Mouse (Mus musculus): Measurements from ENCODE around the gene Mmp28. TPM values are rescaled to one million over a fixed set of nuclear protein-coding genes. Genes with fewer than 3 reads are reported as not detected.

Gene Mmp28
- polyA plus RNA-seq, 1 experiment from 2014 or later: 2.1 TPM

DNA sequence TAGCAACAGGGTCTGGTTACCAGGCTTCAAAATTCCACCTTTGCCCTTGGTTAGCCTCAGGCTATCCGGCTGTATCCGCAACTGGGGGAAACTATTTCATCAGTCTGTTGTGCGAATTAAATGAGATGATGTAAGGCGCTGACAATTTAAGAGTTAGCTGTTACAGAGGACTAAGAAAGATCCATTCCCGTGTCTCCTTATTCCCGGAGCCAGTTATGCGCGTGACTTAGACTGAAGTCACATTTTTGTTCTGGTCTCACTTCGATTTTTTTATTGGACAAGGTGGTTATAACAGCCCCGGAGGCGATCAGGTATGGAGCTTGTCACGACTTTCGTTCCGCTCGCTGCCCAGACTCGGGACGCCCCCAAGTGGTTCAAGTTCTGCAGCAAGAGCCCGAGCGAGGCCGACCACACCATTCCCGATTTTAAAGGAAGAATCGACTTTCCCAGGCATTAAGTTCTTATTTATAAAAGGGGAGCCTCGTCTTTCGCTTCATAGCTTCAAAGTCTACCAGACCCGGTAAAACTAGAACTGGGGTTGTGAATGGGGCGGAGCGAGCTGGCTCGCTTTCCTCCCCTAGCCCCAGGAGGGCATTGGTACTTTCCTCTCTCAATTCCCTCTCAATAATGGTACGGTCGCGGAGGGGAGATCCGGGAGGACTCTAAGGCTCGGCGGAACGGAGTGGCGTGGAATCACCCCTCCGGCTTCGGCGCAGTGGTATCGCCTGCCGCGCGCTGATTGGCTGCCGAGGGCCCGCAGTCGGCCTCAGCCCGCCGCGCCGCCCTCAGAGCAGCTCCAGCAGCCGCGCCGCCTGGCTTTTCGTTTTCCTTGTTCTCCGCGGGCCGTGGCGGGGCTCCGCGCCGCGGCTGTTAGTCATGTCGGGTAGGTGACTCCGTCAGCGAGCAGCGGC is 9.7 kb upstream of the Mmp28 start, which contains the start of gene Taf15:
TSS of gene Taf15 (plus strand) at position 763 of the 911 bp plus-strand sequence.
- Histone ChIP-seq H3K9me3 (ENCODE audit: low read depth, low read length) (no peaks in the 10 kb centered on the region), H3K4me1 (ENCODE audit: insufficient read depth) (0 out of 2 replicates have a peak, but pooled peaks cover 5% of the 10 kb centered on the region), H3K9ac (peak within 1 kb of the TSS; percentile 87), H3K4me3 (ENCODE audit: low read depth, low read length) (peak within 1 kb of the TSS; percentile 96), H3K27me3 (ENCODE audit: insufficient read depth, low read length) (no peaks in the 10 kb centered on the region), H3K36me3 (ENCODE audit: insufficient read depth) (peaks cover 14% of the 10 kb centered on the region), H3K27ac (ENCODE audit: low read depth) (peak within 1 kb of the TSS; percentile 91), H3K4me2 (peak within 1 kb of the TSS; percentile 94)
- peak; percentile 99 for DNase-seq
- WGBS: under 1% methylated on average over 66 of the region's 66 CpGs
- ATAC-seq (ENCODE audit: insufficient read depth): peak; percentile 98
- peak; percentile 69 for TF ChIP-seq CTCF (IDR thresholded peaks at IDR 0.05; ENCODE audit: low read depth)

DNA sequence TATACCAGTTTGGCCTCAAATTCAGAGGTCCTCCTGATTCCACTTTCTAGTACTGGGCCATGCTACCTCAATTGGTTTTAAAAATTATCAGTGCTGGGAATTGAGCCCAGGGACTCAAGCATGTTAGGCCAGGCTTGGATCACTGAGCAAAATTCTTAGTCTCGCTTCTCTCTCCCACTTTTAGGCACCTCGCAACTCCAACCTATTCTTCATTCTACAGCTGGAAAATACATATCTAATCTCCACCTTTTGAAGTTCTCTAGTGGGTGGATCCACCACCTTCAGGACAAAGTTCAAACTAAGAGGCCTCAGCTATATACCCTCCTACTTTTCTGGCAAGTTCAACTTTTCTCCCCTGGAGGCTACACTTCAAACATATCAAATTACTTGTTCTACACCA is 8.9 kb upstream of the Mmp28 start:
- Histone ChIP-seq H3K4me2 (peak overlapping the region; percentile 94), H3K4me3 (ENCODE audit: low read depth, low read length) (peak overlapping the region; percentile 96; the same call in 1 of the 2 replicates)
- 58% methylated on average over 2 of the region's 2 CpGs for whole genome bisulfite sequencing

GRCm38 (mm10) chr11:83468765-83469164 is 5.9 kb upstream of the Mmp28 start:
- H3K4me1 ChIP-seq (ENCODE audit: insufficient read depth): 0 out of 2 replicates have a peak, but pooled peaks cover 3% of the 10 kb centered on the region
- no peak overlapping the region for H3K4me2 ChIP-seq
- peaks cover 12% of the 10 kb centered on the region for H3K27me3 ChIP-seq (ENCODE audit: insufficient read depth, low read length)
- 85% methylated on average over 3 of the region's 3 CpGs for WGBS
- H3K9ac ChIP-seq: no peak overlapping the region
- TF ChIP-seq CTCF (IDR thresholded peaks at IDR 0.05; ENCODE audit: low read depth): no peak
- ATAC-seq (ENCODE audit: insufficient read depth) (no peak), DNase-seq (no peak)
- no peaks in the 10 kb centered on the region for H3K9me3 ChIP-seq (ENCODE audit: low read depth, low read length)
- no peaks in the 10 kb centered on the region for H3K36me3 ChIP-seq (ENCODE audit: insufficient read depth)
- H3K4me3 ChIP-seq (ENCODE audit: low read depth, low read length): no peak overlapping the region
- H3K27ac ChIP-seq (ENCODE audit: low read depth): no peak overlapping the region

More for the DNA sequence above, 8.9 kb upstream of the Mmp28 start:
- no peaks in the 10 kb centered on the region for H3K27me3 ChIP-seq (ENCODE audit: insufficient read depth, low read length)
- peaks cover 10% of the 10 kb centered on the region for H3K36me3 ChIP-seq (ENCODE audit: insufficient read depth)
- 0 out of 2 replicates have a peak, but pooled peaks cover 8% of the 10 kb centered on the region for H3K4me1 ChIP-seq (ENCODE audit: insufficient read depth)
- no peaks in the 10 kb centered on the region for H3K9me3 ChIP-seq (ENCODE audit: low read depth, low read length)
- no peak for TF ChIP-seq CTCF (IDR thresholded peaks at IDR 0.05; ENCODE audit: low read depth)
- no peak for DNase-seq
- H3K9ac ChIP-seq: peak overlapping the region; percentile 87
- no peak overlapping the region for H3K27ac ChIP-seq (ENCODE audit: low read depth)
- ATAC-seq (ENCODE audit: insufficient read depth): no peak

DNA sequence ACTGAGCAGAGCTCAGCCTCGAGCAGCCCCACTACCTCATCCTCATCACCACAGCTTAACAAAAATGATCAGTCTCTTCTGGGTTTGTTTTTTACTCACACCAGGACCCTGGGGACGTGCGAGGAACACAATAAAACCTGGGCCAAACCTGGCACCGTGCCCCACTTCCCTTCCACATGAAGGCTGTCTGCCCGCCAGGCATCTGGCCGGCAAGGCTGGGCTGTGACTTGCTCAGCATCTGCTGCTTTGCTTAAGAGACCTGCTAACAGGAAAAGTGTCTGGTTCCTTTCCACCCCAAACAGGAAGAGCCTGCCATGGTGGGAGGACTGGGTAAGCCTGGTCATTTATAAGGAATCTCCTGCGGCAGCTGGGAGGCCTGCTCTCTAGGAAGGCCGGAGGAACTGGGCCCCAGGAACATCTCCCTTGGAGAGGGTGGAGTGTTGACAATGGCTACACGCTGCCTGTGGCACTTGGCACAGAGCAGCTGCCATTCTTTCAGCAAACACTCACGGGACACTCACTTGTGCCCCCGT is 4.3 kb upstream of the Mmp28 start:
- Histone ChIP-seq H3K4me1 (ENCODE audit: insufficient read depth) (0 out of 2 replicates have a peak, but pooled peaks cover 3% of the 10 kb centered on the region), H3K9ac (no peak overlapping the region), H3K36me3 (ENCODE audit: insufficient read depth) (no peaks in the 10 kb centered on the region), H3K27me3 (ENCODE audit: insufficient read depth, low read length) (peaks cover 25% of the 10 kb centered on the region), H3K9me3 (ENCODE audit: low read depth, low read length) (no peaks in the 10 kb centered on the region), H3K4me2 (no peak overlapping the region), H3K27ac (ENCODE audit: low read depth) (0 out of 2 replicates have a peak overlapping the region, but pooled peaks have one; percentile 5), H3K4me3 (ENCODE audit: low read depth, low read length) (no peak overlapping the region)
- 38% methylated on average over 11 of the region's 11 CpGs for WGBS
- ATAC-seq (ENCODE audit: insufficient read depth): peak; percentile 50
- DNase-seq: peak; percentile 79
- TF ChIP-seq CTCF (IDR thresholded peaks at IDR 0.05; ENCODE audit: low read depth): no peak

- H3K4me2 ChIP-seq: no peak overlapping the region
- H3K9me3 ChIP-seq (ENCODE audit: low read depth, low read length): no peaks in the 10 kb centered on the region
- WGBS: 23% methylated on average over 2 of the region's 2 CpGs
- H3K9ac ChIP-seq: no peak overlapping the region
- H3K27me3 ChIP-seq (ENCODE audit: insufficient read depth, low read length): peaks cover 33% of the 10 kb centered on the region
- H3K4me3 ChIP-seq (ENCODE audit: low read depth, low read length): no peak overlapping the region
- ATAC-seq (ENCODE audit: insufficient read depth) (no peak), DNase-seq (peak; percentile 34)
- H3K27ac ChIP-seq (ENCODE audit: low read depth): peak overlapping the region; percentile 44; the same call in 1 of the 2 replicates
- no peaks in the 10 kb centered on the region for H3K36me3 ChIP-seq (ENCODE audit: insufficient read depth)
- TF ChIP-seq CTCF (IDR thresholded peaks at IDR 0.05; ENCODE audit: low read depth): no peak
- H3K4me1 ChIP-seq (ENCODE audit: insufficient read depth): 0 out of 2 replicates have a peak, but pooled peaks cover 3% of the 10 kb centered on the region
Measured at GRCm38 (mm10) chr11:83465976-83466375, 3.1 kb upstream of the Mmp28 start.

DNA sequence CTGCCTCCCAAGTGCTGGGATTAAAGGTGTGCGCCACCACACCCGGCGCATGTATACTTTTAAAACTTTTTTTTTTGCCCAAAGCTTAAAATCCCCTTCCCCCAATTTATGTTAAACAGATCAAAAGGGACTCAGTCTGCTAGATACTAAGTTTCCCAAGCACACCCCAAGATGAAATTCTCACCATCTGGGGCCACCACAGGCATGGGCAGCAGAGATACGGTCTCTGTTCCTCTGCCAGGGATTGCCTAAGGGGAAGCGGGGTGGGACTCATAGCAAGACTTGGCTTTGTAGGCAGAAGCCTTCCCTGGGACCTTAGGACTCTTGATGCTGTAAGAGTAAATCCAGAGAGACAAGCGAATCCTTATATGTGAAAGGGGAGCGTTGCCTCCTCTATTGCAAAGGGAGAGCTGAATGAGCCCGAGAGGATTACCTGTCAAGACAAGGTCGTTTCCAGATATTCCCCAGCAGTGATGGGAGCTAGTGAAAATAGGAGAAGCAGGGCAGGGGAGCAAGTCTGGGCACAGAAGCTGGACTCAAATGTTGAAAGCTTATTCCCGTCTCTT is 1.3 kb downstream of the Mmp28 start:
- no peaks in the 10 kb centered on the region for H3K36me3 ChIP-seq (ENCODE audit: insufficient read depth)
- H3K27me3 ChIP-seq (ENCODE audit: insufficient read depth, low read length): peaks cover 33% of the 10 kb centered on the region

More for the DNA sequence above, 1.3 kb downstream of the Mmp28 start:
- ATAC-seq (ENCODE audit: insufficient read depth) (no peak), DNase-seq (no peak)
- 75% methylated on average over 10 of the region's 10 CpGs for WGBS
- no peaks in the 10 kb centered on the region for H3K9me3 ChIP-seq (ENCODE audit: low read depth, low read length)
- TF ChIP-seq CTCF (IDR thresholded peaks at IDR 0.05; ENCODE audit: low read depth): no peak
- H3K9ac ChIP-seq: no peak overlapping the region
- H3K4me1 ChIP-seq (ENCODE audit: insufficient read depth): no peaks in the 10 kb centered on the region
- peak overlapping the region; percentile 26; the same call in 1 of the 2 replicates for H3K4me2 ChIP-seq
- no peak overlapping the region for H3K27ac ChIP-seq (ENCODE audit: low read depth)
- no peak overlapping the region for H3K4me3 ChIP-seq (ENCODE audit: low read depth, low read length)

Data from lung, embryonic 14.5 days (tissue).